Mouse (Mus musculus) forebrain, embryonic 11.5 days (tissue): ENCODE results near the gene S100a10. TPM values are rescaled to one million over a fixed set of nuclear protein-coding genes. Genes with fewer than 3 reads are reported as not detected.

ENCODE experiments used
- ATAC-seq: fragments of 200-750 bp; cut with Nextera tagmentation; replicated peaks from 2 replicates; pipeline ENCODE4 v1.8.0; 2017; ENCODE audit warnings: moderate TSS enrichment; ENCODE audit not compliant: low FRiP score
- DNase-seq: peaks from one replicate; pipeline ENCODE4 v3.0.0-alpha.2; 2017; ENCODE audit warnings: low spot score
- H3K27ac ChIP-seq: fragments of 300-500 bp; sonication (generic); 2 replicates; pipeline ENCODE4 v1.5.1; 2014; ENCODE audit warnings: low read depth, low read length
- H3K27me3 ChIP-seq: fragments of 300-500 bp; sonication (generic); 2 replicates; pipeline ENCODE4 v1.6.1; 2014; ENCODE audit warnings: mild to moderate bottlenecking, low read length, mixed read lengths; ENCODE audit not compliant: control insufficient read depth, insufficient read depth
- H3K36me3 ChIP-seq: fragments of 300-500 bp; sonication (generic); 2 replicates; pipeline ENCODE4 v1.6.1; 2014; ENCODE audit warnings: mild to moderate bottlenecking, low read length, moderate library complexity, mixed read lengths; ENCODE audit not compliant: control insufficient read depth, insufficient read depth
- H3K4me1 ChIP-seq: fragments of 300-500 bp; sonication (generic); replicated peaks from 2 replicates; pipeline ENCODE4 v1.6.1; 2014; ENCODE audit warnings: low read length, mixed read lengths; ENCODE audit not compliant: control insufficient read depth, insufficient read depth
- H3K4me2 ChIP-seq: fragments of 300-500 bp; sonication (generic); 2 replicates; pipeline ENCODE4 v1.6.1; 2014; ENCODE audit warnings: low read depth, mild to moderate bottlenecking, low read length, moderate library complexity, mixed read lengths; ENCODE audit not compliant: severe bottlenecking
- H3K4me3 ChIP-seq: fragments of 300-500 bp; sonication (generic); 2 replicates; pipeline ENCODE4 v1.5.1; 2014; ENCODE audit warnings: low read depth, low read length
- H3K9ac ChIP-seq: fragments of 300-500 bp; sonication (generic); 2 replicates; pipeline ENCODE4 v1.6.1; 2014; ENCODE audit warnings: low read length
- H3K9me3 ChIP-seq: fragments of 300-500 bp; sonication (generic); 2 replicates; pipeline ENCODE4 v1.6.1; 2016; ENCODE audit warnings: low read length, mixed read lengths; ENCODE audit not compliant: control insufficient read depth
- WGBS: fragments of 180-500 bp; shearing (Covaris S2); extraction: QIAGEN DNeasy Blood & Tissue Kit; methylation state at CpG from one replicate; pipeline ENCODE4 v1.1.7; 2014; 5-methylcytosine and 5-hydroxymethylcytosine counted together
- polyA plus RNA-seq: library from polyadenylated mRNA; unstranded; fragments of >200 nt; fragmentation: Nextera tagmentation; extraction: Ambion mirVana; gene quantifications from 2 replicates; pipeline ENCODE4 v1.2.1, GENCODE M21; 2014

Gene S100a10
- polyA plus RNA-seq, 1 experiment from 2014 or later, result 128 TPM

GRCm38 (mm10) chr3:93563216-93563615 is 8.3 kb downstream of the S100a10 start:
- WGBS, result 91% methylated on average over 4 of the region's 4 CpGs

GRCm38 (mm10) chr3:93566892-93567291 is 12.0 kb downstream of the S100a10 start:
- no peak for ATAC-seq
- Histone ChIP-seq H3K4me2 (no peak overlapping the region), H3K27me3 (no peaks in the 10 kb centered on the region), H3K9me3 (no peaks in the 10 kb centered on the region), H3K4me3 (no peak overlapping the region), H3K27ac (no peak overlapping the region), H3K36me3 (no peaks in the 10 kb centered on the region), H3K4me1 (no peaks in the 10 kb centered on the region), H3K9ac (no peak overlapping the region)
- no peak for DNase-seq
- WGBS, result 85% methylated on average over 3 of the region's 3 CpGs

More at GRCm38 (mm10) chr3:93563216-93563615, 8.3 kb downstream of the S100a10 start:
- no peaks in the 10 kb centered on the region for H3K27me3 ChIP-seq
- no peak overlapping the region for H3K27ac ChIP-seq
- ATAC-seq (no peak), DNase-seq (no peak)
- H3K4me1 ChIP-seq, result no peaks in the 10 kb centered on the region
- no peak overlapping the region for H3K9ac ChIP-seq
- no peak overlapping the region for H3K4me3 ChIP-seq
- no peaks in the 10 kb centered on the region for H3K36me3 ChIP-seq
- no peaks in the 10 kb centered on the region for H3K9me3 ChIP-seq
- H3K4me2 ChIP-seq, result no peak overlapping the region

- Histone ChIP-seq H3K9ac (no peak overlapping the region), H3K4me3 (no peak overlapping the region), H3K4me1 (no peaks in the 10 kb centered on the region), H3K27me3 (no peaks in the 10 kb centered on the region), H3K36me3 (no peaks in the 10 kb centered on the region), H3K27ac (no peak overlapping the region), H3K4me2 (no peak overlapping the region), H3K9me3 (no peaks in the 10 kb centered on the region)
- WGBS, result 92% methylated on average over 6 of the region's 6 CpGs
- ATAC-seq, result no peak
- no peak for DNase-seq
These were observed 12.8 kb downstream of the S100a10 start for GRCm38 (mm10) chr3:93567721-93568120.

GRCm38 (mm10) chr3:93568428-93569040 is 13.7 kb downstream of the S100a10 start:
- 81% methylated on average over 7 of the region's 7 CpGs for WGBS
- no peak overlapping the region for H3K27ac ChIP-seq
- DNase-seq (no peak), ATAC-seq (no peak)
- H3K27me3 ChIP-seq, result no peaks in the 10 kb centered on the region
- no peaks in the 10 kb centered on the region for H3K9me3 ChIP-seq
- H3K4me3 ChIP-seq, result no peak overlapping the region
- no peak overlapping the region for H3K9ac ChIP-seq
- no peak overlapping the region for H3K4me2 ChIP-seq
- no peaks in the 10 kb centered on the region for H3K36me3 ChIP-seq
- H3K4me1 ChIP-seq, result no peaks in the 10 kb centered on the region

- H3K4me1 ChIP-seq, result no peaks in the 10 kb centered on the region
- H3K9ac ChIP-seq, result no peak overlapping the region
- WGBS, result 83% methylated on average over 2 of the region's 2 CpGs
- DNase-seq, result no peak
- H3K9me3 ChIP-seq, result no peaks in the 10 kb centered on the region
- no peaks in the 10 kb centered on the region for H3K27me3 ChIP-seq
- no peaks in the 10 kb centered on the region for H3K36me3 ChIP-seq
- ATAC-seq, result no peak
- H3K4me2 ChIP-seq, result no peak overlapping the region
- H3K27ac ChIP-seq, result no peak overlapping the region
- H3K4me3 ChIP-seq, result no peak overlapping the region
These were observed 14.2 kb downstream of the S100a10 start for GRCm38 (mm10) chr3:93569046-93569445.

GRCm38 (mm10) chr3:93572058-93572791 is 17.3 kb downstream of the S100a10 start:
- WGBS, result 75% methylated on average over 5 of the region's 5 CpGs
- no peak overlapping the region for H3K27ac ChIP-seq
- no peaks in the 10 kb centered on the region for H3K4me1 ChIP-seq
- no peak overlapping the region for H3K4me2 ChIP-seq
- no peaks in the 10 kb centered on the region for H3K9me3 ChIP-seq
- no peak overlapping the region for H3K4me3 ChIP-seq
- DNase-seq (no peak), ATAC-seq (no peak)
- no peaks in the 10 kb centered on the region for H3K36me3 ChIP-seq
- no peak overlapping the region for H3K9ac ChIP-seq
- no peaks in the 10 kb centered on the region for H3K27me3 ChIP-seq

GRCm38 (mm10) chr3:93579317-93580038 is 24.6 kb downstream of the S100a10 start:
- Histone ChIP-seq H3K4me1 (no peaks in the 10 kb centered on the region), H3K27ac (no peak overlapping the region), H3K9ac (no peak overlapping the region), H3K27me3 (no peaks in the 10 kb centered on the region), H3K9me3 (no peaks in the 10 kb centered on the region), H3K4me2 (no peak overlapping the region), H3K36me3 (no peaks in the 10 kb centered on the region), H3K4me3 (no peak overlapping the region)
- no peak for DNase-seq
- no peak for ATAC-seq
- WGBS, result 80% methylated on average over 6 of the region's 6 CpGs

- ATAC-seq (no peak), DNase-seq (no peak)
- Histone ChIP-seq H3K4me2 (no peak overlapping the region), H3K4me1 (no peaks in the 10 kb centered on the region), H3K4me3 (no peak overlapping the region), H3K27me3 (no peaks in the 10 kb centered on the region), H3K36me3 (no peaks in the 10 kb centered on the region), H3K9ac (no peak overlapping the region), H3K27ac (no peak overlapping the region), H3K9me3 (no peaks in the 10 kb centered on the region)
- WGBS, result 86% methylated on average over 2 of the region's 2 CpGs
These were observed 25.1 kb downstream of the S100a10 start for GRCm38 (mm10) chr3:93580039-93580403.
